Mouse (Mus musculus): ENCODE measurements at regions not wholly inside any gene's neighbourhood (a gene's known extent, or its start where the extent isn't known, plus 50 kb on each side); places are given as distances from the start of the nearest gene placed in this dataset.
A peak's percentile ranks its signal among the peaks of the same experiment; 100 is the strongest.

GRCm38 (mm10) chr14:9338220-9338619 lies 672.2 kb upstream of the 4930452B06Rik start:
- no peak for DNase-seq (ENCODE audit: low spot score in 2 of 2)

GRCm38 (mm10) chr14:9337107-9337506 lies 671.1 kb upstream of the 4930452B06Rik start:
- peak in 1 of 2 experiments; percentile 27 for DNase-seq (ENCODE audit: low spot score in 2 of 2)

GRCm38 (mm10) chr14:9331593-9331992 lies 665.6 kb upstream of the 4930452B06Rik start:
- no peak for DNase-seq (ENCODE audit: low spot score in 2 of 2)

GRCm38 (mm10) chr14:9330767-9331166 lies 664.7 kb upstream of the 4930452B06Rik start:
- no peak for DNase-seq (ENCODE audit: low spot score in 2 of 2)

GRCm38 (mm10) chr14:9329839-9330485 lies 663.9 kb upstream of the 4930452B06Rik start:
- DNase-seq (ENCODE audit: low spot score in 2 of 2) = no peak

GRCm38 (mm10) chr14:9327344-9327743 lies 661.3 kb upstream of the 4930452B06Rik start:
- DNase-seq (ENCODE audit: low spot score in 2 of 2) = no peak

GRCm38 (mm10) chr14:9319842-9320241 lies 653.8 kb upstream of the 4930452B06Rik start:
- DNase-seq (ENCODE audit: low spot score in 2 of 2) = no peak

- DNase-seq (ENCODE audit: low spot score in 2 of 2) = no peak
Observed at GRCm38 (mm10) chr14:9318796-9319465, 652.9 kb upstream of the 4930452B06Rik start.

GRCm38 (mm10) chr14:9315224-9315623 lies 649.2 kb upstream of the 4930452B06Rik start:
- no peak for DNase-seq (ENCODE audit: low spot score in 2 of 2)

- no peak for DNase-seq (ENCODE audit: low spot score in 2 of 2)
Observed at GRCm38 (mm10) chr14:9296145-9296544, 630.1 kb upstream of the 4930452B06Rik start.

GRCm38 (mm10) chr14:9294555-9294954 lies 628.5 kb upstream of the 4930452B06Rik start:
- DNase-seq (ENCODE audit: low spot score in 2 of 2) = no peak

- no peak for DNase-seq (ENCODE audit: low spot score in 2 of 2)
Observed at GRCm38 (mm10) chr14:9288103-9288502, 622.1 kb upstream of the 4930452B06Rik start.

GRCm38 (mm10) chr14:9285606-9286002 lies 619.6 kb upstream of the 4930452B06Rik start:
- no peak for DNase-seq (ENCODE audit: low spot score in 2 of 2)

- DNase-seq (ENCODE audit: low spot score in 2 of 2) = no peak
Observed at GRCm38 (mm10) chr14:9284976-9285605, 619.1 kb upstream of the 4930452B06Rik start.

GRCm38 (mm10) chr14:9267282-9268091 lies 601.4 kb upstream of the 4930452B06Rik start:
- DNase-seq (ENCODE audit: low spot score in 2 of 2) = no peak

GRCm38 (mm10) chr14:9252017-9252416 lies 586.0 kb upstream of the 4930452B06Rik start:
- DNase-seq (ENCODE audit: low spot score in 2 of 2) = no peak

GRCm38 (mm10) chr14:9245266-9245665 lies 579.2 kb upstream of the 4930452B06Rik start:
- DNase-seq (ENCODE audit: low spot score in 2 of 2) = no peak

- DNase-seq (ENCODE audit: low spot score in 2 of 2) = no peak
Observed at GRCm38 (mm10) chr14:9243336-9243735, 577.3 kb upstream of the 4930452B06Rik start.

GRCm38 (mm10) chr14:9242118-9242517 lies 576.1 kb upstream of the 4930452B06Rik start:
- DNase-seq (ENCODE audit: low spot score in 2 of 2) = no peak

GRCm38 (mm10) chr14:9227670-9228069 lies 561.6 kb upstream of the 4930452B06Rik start:
- no peak for DNase-seq (ENCODE audit: low spot score in 2 of 2)

- DNase-seq (ENCODE audit: low spot score in 2 of 2) = no peak
Observed at GRCm38 (mm10) chr14:9200246-9200645, 534.2 kb upstream of the 4930452B06Rik start.

Measured in gastrocnemius, adult 8-10 months (tissue).